Mouse (Mus musculus): ENCODE data around the gene Sf3b3. TPM values are rescaled to one million over a fixed set of nuclear protein-coding genes. Genes with fewer than 3 reads are reported as not detected.
"Not testable (repeated sequence)": the region's sequence is repeated elsewhere in the genome, so short reads cannot be mapped to it uniquely, and the experiment has no call there.

Gene Sf3b3
- total and polyA plus RNA-seq, 3 experiments, result 13.6 to 201 (median 176) TPM

- Histone ChIP-seq H3K9me3 (replicated peaks) (no peaks in the 10 kb centered on the region), H3K36me3 (replicated peaks) (no peaks in the 10 kb centered on the region), H3K4me1 (ENCODE audit: insufficient read depth, low read depth, low read length) (peaks cover 18% of the 10 kb centered on the region), H3K27me3 (ENCODE audit: insufficient read depth, low read length) (peaks cover 35% of the 10 kb centered on the region), H3K4me3 (ENCODE audit: low read depth, low read length) (no peak overlapping the region)
- TF ChIP-seq GATA2 (IDR thresholded peaks at IDR 0.05; ENCODE audit: borderline replicate concordance, low read depth, low read length) (no peak), TAL1 (conservative IDR thresholded peaks at IDR 0.05; ENCODE audit: low read depth, low read length) (no peak), CTCF (IDR thresholded peaks at IDR 0.05; ENCODE audit: low read depth, low read length) (no peak), POLR2AphosphoS5 (IDR thresholded peaks at IDR 0.05; ENCODE audit: insufficient replicate concordance, low read depth, low read length) (no peak), GATA1 (IDR thresholded peaks at IDR 0.05; ENCODE audit: borderline replicate concordance, low read length) (no peak)
- ATAC-seq (ENCODE audit: extremely low read depth, insufficient number of reproducible peaks, low FRiP score, poor library complexity, severe bottlenecking), result no peak
- no peak for DNase-seq (ENCODE audit: low spot score)
Observed at GRCm38 (mm10) chr8:110787411-110787954, 59.1 kb downstream of the Sf3b3 start.

GRCm38 (mm10) chr8:110786934-110787333 is 59.7 kb downstream of the Sf3b3 start:
- Histone ChIP-seq H3K27me3 (ENCODE audit: insufficient read depth, low read length) (peaks cover 33% of the 10 kb centered on the region), H3K4me1 (ENCODE audit: insufficient read depth, low read depth, low read length) (peaks cover 18% of the 10 kb centered on the region), H3K4me3 (ENCODE audit: low read depth, low read length) (no peak overlapping the region), H3K36me3 (replicated peaks) (no peaks in the 10 kb centered on the region), H3K9me3 (replicated peaks) (no peaks in the 10 kb centered on the region)
- no peak for DNase-seq (ENCODE audit: low spot score)
- ATAC-seq (ENCODE audit: extremely low read depth, insufficient number of reproducible peaks, low FRiP score, poor library complexity, severe bottlenecking), result no peak
- TF ChIP-seq CTCF (IDR thresholded peaks at IDR 0.05; ENCODE audit: low read depth, low read length) (no peak), GATA1 (IDR thresholded peaks at IDR 0.05; ENCODE audit: borderline replicate concordance, low read length) (no peak), GATA2 (IDR thresholded peaks at IDR 0.05; ENCODE audit: borderline replicate concordance, low read depth, low read length) (no peak), TAL1 (conservative IDR thresholded peaks at IDR 0.05; ENCODE audit: low read depth, low read length) (no peak), POLR2AphosphoS5 (IDR thresholded peaks at IDR 0.05; ENCODE audit: insufficient replicate concordance, low read depth, low read length) (no peak)

- not testable (repeated sequence) for H3K4me3 ChIP-seq (ENCODE audit: low read depth, low read length); H3K9me3 ChIP-seq (replicated peaks); H3K36me3 ChIP-seq (replicated peaks); ATAC-seq (ENCODE audit: extremely low read depth, insufficient number of reproducible peaks, low FRiP score, poor library complexity, severe bottlenecking); DNase-seq (ENCODE audit: low spot score)
- H3K4me1 ChIP-seq (ENCODE audit: insufficient read depth, low read depth, low read length), result peaks cover 18% of the 10 kb centered on the region
- H3K27me3 ChIP-seq (ENCODE audit: insufficient read depth, low read length), result peaks cover 33% of the 10 kb centered on the region
Observed at GRCm38 (mm10) chr8:110786501-110786900, 60.1 kb downstream of the Sf3b3 start.

- no peak for DNase-seq (ENCODE audit: low spot score)
- Histone ChIP-seq H3K4me3 (ENCODE audit: low read depth, low read length) (no peak overlapping the region), H3K36me3 (replicated peaks) (no peaks in the 10 kb centered on the region), H3K27me3 (ENCODE audit: insufficient read depth, low read length) (peaks cover 34% of the 10 kb centered on the region), H3K4me1 (ENCODE audit: insufficient read depth, low read depth, low read length) (peaks cover 18% of the 10 kb centered on the region), H3K9me3 (replicated peaks) (no peaks in the 10 kb centered on the region)
- TF ChIP-seq POLR2AphosphoS5 (IDR thresholded peaks at IDR 0.05; ENCODE audit: insufficient replicate concordance, low read depth, low read length), result no peak
- no peak for TF ChIP-seq CTCF (IDR thresholded peaks at IDR 0.05; ENCODE audit: low read depth, low read length)
- no peak for TF ChIP-seq TAL1 (conservative IDR thresholded peaks at IDR 0.05; ENCODE audit: low read depth, low read length)
- no peak for TF ChIP-seq GATA2 (IDR thresholded peaks at IDR 0.05; ENCODE audit: borderline replicate concordance, low read depth, low read length)
- no peak for TF ChIP-seq GATA1 (IDR thresholded peaks at IDR 0.05; ENCODE audit: borderline replicate concordance, low read length)
- ATAC-seq (ENCODE audit: extremely low read depth, insufficient number of reproducible peaks, low FRiP score, poor library complexity, severe bottlenecking), result no peak
Observed at GRCm38 (mm10) chr8:110785366-110785765, 61.2 kb downstream of the Sf3b3 start.

DNA sequence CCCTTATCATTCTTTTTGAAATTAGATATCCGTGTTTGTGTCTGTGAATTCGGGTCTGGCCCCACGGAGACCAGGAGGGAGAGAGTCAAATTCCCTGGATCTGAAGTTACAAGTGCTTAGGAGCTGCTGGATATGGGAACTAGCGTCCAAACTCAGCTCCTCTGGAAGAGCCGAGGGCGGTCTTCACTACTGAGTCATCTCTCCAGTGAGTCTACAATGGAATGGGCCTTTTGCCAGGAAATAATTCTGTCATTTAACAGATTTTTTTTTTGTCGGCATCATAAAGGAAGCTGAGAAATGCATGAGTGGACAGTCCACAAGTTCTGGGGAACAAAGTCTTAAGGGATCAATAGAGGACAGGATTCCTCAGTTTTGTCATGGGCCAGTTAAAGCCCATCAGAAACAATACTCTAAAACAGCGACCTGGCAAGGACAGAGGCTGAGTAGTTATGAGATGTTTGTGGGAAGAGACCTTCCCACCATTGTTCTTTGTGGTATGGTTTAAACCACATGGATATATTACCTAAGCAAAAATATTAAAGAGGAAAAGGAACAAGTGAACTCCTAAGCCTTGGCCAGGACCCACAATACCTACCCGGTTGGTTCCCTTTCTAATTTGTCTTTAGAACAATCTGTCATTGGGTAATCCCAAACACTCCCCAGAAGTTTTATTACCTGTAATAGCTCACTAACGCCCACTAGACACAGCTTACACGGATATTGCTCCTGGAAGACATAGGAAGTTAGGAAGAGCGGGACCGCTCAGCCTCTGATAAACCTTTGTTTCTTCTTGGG is 66.5 kb downstream of the Sf3b3 start:
- H3K36me3 ChIP-seq (replicated peaks), result no peaks in the 10 kb centered on the region

DNA sequence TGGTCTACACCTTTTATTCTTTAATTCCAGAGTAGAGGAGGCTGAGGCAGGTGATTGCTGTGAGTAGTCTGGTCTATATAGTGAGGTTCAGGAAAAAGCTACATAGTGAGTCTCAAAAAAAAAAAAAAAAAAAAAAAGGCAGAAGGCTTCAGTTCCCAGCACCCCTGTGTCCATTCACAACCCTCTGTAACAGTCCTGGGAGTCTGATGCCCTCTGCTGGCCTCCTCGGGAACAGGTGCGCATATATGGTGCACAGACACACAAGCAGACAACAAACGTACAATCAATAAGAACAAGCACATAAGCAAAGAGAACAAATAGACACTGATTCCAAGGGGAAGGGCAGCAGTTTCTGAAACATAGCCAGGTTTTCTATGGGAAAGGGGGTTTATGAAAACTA is 70.3 kb downstream of the Sf3b3 start:
- Histone ChIP-seq H3K36me3 (replicated peaks) (no peaks in the 10 kb centered on the region), H3K9me3 (replicated peaks) (peaks cover 4% of the 10 kb centered on the region), H3K4me3 (ENCODE audit: low read depth, low read length) (no peak overlapping the region), H3K27me3 (ENCODE audit: insufficient read depth, low read length) (peaks cover 7% of the 10 kb centered on the region), H3K4me1 (ENCODE audit: insufficient read depth, low read depth, low read length) (no peaks in the 10 kb centered on the region)
- DNase-seq (ENCODE audit: low spot score) (no peak), ATAC-seq (ENCODE audit: extremely low read depth, insufficient number of reproducible peaks, low FRiP score, poor library complexity, severe bottlenecking) (no peak)
- TF ChIP-seq CTCF (IDR thresholded peaks at IDR 0.05; ENCODE audit: low read depth, low read length) (no peak), POLR2AphosphoS5 (IDR thresholded peaks at IDR 0.05; ENCODE audit: insufficient replicate concordance, low read depth, low read length) (no peak), GATA1 (IDR thresholded peaks at IDR 0.05; ENCODE audit: borderline replicate concordance, low read length) (no peak), TAL1 (conservative IDR thresholded peaks at IDR 0.05; ENCODE audit: low read depth, low read length) (no peak), GATA2 (IDR thresholded peaks at IDR 0.05; ENCODE audit: borderline replicate concordance, low read depth, low read length) (no peak)

More for the DNA sequence above, 66.5 kb downstream of the Sf3b3 start:
- Histone ChIP-seq H3K4me1 (ENCODE audit: insufficient read depth, low read depth, low read length) (peaks cover 8% of the 10 kb centered on the region), H3K4me3 (ENCODE audit: low read depth, low read length) (no peak overlapping the region), H3K27me3 (ENCODE audit: insufficient read depth, low read length) (peaks cover 12% of the 10 kb centered on the region), H3K9me3 (replicated peaks) (peaks cover 4% of the 10 kb centered on the region)
- ATAC-seq (ENCODE audit: extremely low read depth, insufficient number of reproducible peaks, low FRiP score, poor library complexity, severe bottlenecking), result no peak
- TF ChIP-seq POLR2AphosphoS5 (IDR thresholded peaks at IDR 0.05; ENCODE audit: insufficient replicate concordance, low read depth, low read length), result no peak
- TF ChIP-seq GATA1 (IDR thresholded peaks at IDR 0.05; ENCODE audit: borderline replicate concordance, low read length), result no peak
- no peak for TF ChIP-seq GATA2 (IDR thresholded peaks at IDR 0.05; ENCODE audit: borderline replicate concordance, low read depth, low read length)
- TF ChIP-seq CTCF (IDR thresholded peaks at IDR 0.05; ENCODE audit: low read depth, low read length), result no peak
- TF ChIP-seq TAL1 (conservative IDR thresholded peaks at IDR 0.05; ENCODE audit: low read depth, low read length), result no peak
- no peak for DNase-seq (ENCODE audit: low spot score)

Data from G1E (cell line).